Mouse (Mus musculus): Measurements from ENCODE around the gene Rrp9.

DNA sequence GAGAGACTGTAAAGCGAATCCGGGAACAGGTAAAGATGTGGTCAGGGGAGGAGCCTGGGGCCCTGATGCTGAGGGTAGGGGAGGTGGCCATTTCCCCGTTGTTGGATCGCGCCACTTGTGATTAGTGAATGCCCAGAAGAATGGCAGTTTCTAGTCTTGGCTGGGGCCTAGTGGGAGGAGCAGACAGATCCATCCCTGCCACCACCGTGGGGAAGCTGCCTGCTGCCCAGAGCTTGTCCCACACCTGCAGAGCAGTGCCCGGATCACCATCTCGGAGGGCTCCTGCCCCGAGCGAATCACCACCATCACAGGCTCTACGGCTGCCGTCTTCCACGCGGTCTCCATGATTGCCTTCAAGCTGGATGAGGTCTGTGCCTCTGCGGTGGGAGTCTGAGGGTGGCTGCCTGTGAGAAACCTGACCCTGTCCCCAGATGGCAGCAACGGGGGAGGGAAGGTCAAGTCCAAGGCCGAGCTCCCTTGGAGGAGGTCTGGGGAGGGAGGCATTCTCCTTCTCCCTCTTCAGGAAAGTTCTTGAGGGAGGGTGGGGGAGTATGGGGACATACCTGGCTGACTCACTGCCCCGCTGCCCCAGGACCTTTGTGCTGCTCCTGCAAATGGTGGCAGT, 15.2 kb upstream of the Rrp9 start:
- no peak for TF ChIP-seq GABPA (IDR thresholded peaks at IDR 0.05; ENCODE audit: low read depth, low read length)
- TF ChIP-seq CTCF (IDR thresholded peaks at IDR 0.05 in 2 of 3, conservative IDR thresholded peaks at IDR 0.05 in 1 of 3; ENCODE audit: control insufficient read depth in 1 of 3, insufficient read depth in 1 of 3, low read depth in 2 of 3, low read length in 3 of 3, poor library complexity in 1 of 3, severe bottlenecking in 1 of 3) = no peak
- TF ChIP-seq POLR2A (IDR thresholded peaks at IDR 0.05; ENCODE audit: control insufficient read depth in 1 of 2, insufficient read depth in 1 of 2, low read depth in 1 of 2, low read length in 2 of 2, poor library complexity in 1 of 2) = no peak
- TF ChIP-seq USF1 (IDR thresholded peaks at IDR 0.05; ENCODE audit: low read depth, low read length) = no peak
- TF ChIP-seq JUND (IDR thresholded peaks at IDR 0.05; ENCODE audit: low read depth, low read length) = no peak
- no peak for TF ChIP-seq ZC3H11A (IDR thresholded peaks at IDR 0.05; ENCODE audit: low read depth, low read length)
- TF ChIP-seq TBP (IDR thresholded peaks at IDR 0.05; ENCODE audit: low read depth, low read length) = no peak
- no peak for TF ChIP-seq GATA1 (IDR thresholded peaks at IDR 0.05; ENCODE audit: low read depth, low read length)
- no peak for TF ChIP-seq HCFC1 (IDR thresholded peaks at IDR 0.05; ENCODE audit: low read depth, low read length)
- TF ChIP-seq MAFK (IDR thresholded peaks at IDR 0.05; ENCODE audit: borderline replicate concordance, low read depth, low read length) = no peak
- no peak for TF ChIP-seq ZNF384 (IDR thresholded peaks at IDR 0.05; ENCODE audit: low read depth, low read length)
- TF ChIP-seq EP300 (IDR thresholded peaks at IDR 0.05; ENCODE audit: low read depth in 1 of 2, low read length in 2 of 2) = no peak
- TF ChIP-seq ELF1 (IDR thresholded peaks at IDR 0.05; ENCODE audit: low read depth, low read length) = no peak
